Mouse (Mus musculus): ENCODE results near the gene Arhgdia. TPM values are rescaled to one million over a fixed set of nuclear protein-coding genes. Genes with fewer than 3 reads are reported as not detected.
"Not testable (repeated sequence)": the region's sequence is repeated elsewhere in the genome, so short reads cannot be mapped to it uniquely, and the experiment has no call there.

Gene Arhgdia
- total RNA-seq, 2 experiments from 2014 or later = 281 to 286 TPM

DNA sequence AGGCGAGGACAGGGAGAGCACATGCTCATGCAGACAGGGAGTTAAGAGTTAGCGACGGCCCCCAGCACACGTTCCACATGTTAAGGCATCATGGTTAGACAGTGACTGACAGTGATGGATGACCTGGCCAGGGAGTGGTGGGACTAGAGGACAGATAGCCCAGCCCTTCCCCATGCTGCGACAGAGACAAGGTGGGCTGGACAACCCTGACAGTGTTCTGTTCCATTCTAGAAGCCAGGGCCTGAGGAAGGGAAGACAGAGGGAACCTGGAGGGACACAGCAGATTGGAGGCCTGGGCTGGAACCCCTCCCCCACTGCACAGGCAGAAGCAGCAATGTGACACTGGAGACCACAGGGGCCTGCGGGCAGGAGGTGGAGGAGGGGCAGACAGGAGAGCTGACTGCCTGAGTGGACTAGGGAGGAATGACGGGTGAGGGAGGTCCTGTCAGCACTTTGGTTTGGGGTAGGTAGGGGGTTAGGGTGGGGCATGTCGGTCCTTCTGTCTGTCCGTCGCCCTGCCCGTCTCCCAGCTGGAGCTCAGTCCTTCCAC lies 2.7 kb downstream of the Arhgdia start:
- peak; percentile 12 for DNase-seq

DNA sequence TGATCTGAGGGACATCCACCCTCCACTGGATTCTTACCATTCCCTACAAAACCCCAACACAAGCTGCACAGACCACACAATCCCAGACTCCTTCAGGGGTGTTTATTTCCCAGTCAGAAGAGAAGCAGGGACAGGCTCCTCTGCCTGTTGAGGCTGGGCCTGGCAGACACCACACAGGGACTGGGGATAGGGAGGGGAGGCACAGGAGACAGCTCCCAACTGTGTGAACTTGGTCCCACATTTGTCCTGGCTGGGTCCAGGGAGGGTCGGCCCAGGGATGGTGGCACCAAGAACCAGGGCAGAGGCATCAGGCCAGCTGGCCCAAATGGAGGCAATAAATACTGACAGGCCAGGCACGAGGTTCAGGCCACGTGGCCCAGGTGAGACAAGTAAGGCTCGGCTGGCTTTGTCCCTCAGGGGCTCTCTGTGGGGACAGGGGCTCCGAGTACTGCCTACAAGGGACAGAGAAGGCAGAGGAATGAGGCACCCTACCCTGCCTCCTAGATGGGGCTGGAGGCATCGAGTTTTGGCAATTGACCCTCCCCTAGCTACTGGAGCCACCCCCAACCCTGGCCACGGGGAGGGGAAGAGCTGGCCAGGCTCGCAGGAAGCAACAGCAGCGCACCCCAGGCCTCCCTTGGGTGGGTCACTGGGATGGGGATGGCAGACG lies 3.3 kb downstream of the Arhgdia start:
- DNase-seq = peak; percentile 22

DNA sequence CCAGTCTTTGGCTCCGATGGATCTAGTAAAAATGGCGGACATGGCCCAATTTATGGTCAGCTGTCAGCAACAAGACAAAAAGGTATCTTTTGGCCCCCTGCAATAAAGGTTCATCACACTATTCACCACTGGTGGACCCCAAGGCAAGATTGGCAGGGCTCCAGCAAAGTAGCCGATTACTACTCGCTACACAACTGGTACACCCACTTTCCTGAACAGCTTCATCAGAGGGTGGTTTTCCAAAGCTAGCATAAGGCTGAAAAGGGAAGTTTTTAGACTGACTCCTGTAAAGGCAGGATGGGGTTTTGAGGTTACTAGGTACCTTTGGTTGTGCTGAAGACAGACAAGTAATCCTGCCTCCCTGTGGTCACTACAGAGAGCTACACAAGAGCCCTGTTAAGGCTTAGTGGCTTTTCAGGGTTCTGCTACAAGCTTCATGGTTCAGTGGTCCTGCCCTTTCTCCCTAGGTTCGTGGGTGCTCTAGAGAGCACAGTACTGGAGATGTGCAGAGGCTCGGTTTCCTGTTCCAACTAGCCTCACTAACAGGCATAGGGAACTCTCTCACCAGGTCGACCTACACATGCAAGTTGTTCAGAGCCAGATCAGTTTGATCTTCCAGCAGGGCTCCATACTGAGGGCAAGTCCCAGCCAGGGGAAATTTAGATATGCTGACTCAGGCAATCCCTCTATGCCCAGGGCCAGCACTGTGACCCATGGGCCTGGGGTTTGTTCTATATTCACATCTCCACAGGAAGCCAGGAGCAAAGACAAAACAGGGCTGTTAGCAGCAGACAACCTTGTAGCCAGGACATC lies 4.0 kb downstream of the Arhgdia start:
- DNase-seq = peak; percentile 20

DNA sequence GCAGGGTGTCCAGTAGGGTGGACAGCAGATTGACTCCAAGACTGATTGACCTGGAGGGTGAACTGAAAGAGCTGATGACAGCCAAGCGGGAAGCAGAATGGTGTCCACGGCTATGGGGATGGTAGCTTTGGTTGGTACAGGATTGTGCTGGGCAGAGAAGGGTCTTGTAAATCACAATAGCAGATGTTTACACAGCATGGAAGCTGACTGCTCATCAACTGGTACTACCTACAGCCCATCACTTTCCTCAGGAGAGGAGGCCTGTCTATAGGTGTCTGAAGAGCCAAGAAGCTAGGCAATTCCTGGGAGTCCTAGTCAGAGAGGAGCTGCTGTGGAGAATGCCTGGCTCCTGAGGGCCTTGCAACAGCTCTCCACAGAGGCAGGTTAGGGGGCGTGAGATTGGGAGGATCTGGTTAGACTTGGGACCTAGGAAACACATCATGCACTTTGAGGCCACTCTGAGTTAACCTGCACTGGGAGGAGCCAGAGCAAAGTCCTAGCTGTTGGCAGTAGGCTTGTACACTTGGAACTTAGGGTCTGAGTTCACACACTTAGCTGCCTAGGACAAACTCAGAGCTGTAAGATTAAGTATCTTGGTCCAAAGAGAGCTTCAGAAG lies 5.0 kb downstream of the Arhgdia start:
- peak; percentile 11 for DNase-seq

DNA sequence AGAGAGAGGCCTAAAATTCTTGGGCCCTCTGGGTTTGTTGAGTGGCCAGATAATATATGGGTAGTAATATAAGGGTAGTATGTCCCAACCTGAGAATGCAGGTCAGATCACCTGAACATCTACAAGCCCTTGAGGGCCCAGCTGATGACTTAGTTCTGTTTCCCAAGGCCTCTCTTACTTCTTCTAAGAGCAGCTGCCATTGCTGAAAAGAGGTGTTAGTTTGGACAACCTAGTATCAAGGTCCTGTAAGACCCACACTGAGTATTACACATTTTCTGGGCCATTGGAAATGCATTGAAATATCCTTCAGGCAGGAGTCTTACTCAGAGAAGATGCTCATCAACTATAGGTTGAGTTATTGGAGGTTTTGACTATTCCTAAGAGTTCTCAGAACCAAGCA lies 5.5 kb downstream of the Arhgdia start:
- no peak for DNase-seq

DNA sequence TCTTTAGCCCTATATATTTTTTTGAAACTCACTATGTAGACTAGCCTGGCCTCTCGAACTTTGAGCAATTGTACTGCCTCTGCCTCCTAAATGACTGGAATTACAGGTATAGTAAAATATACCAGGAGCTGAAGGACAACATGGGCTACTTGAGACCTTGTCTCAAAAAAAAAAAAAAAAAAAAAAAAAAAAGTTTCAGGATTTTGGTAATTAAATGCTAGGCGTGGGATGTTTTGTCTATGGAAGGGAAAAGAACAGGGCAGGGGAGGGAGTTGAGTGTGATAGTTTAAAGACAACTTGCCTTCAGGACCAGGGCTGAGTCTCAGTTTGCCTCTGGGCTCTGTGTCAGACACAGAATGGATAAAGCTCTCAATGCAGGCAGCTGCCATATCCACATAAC lies 6.4 kb downstream of the Arhgdia start:
- no peak for DNase-seq

DNA sequence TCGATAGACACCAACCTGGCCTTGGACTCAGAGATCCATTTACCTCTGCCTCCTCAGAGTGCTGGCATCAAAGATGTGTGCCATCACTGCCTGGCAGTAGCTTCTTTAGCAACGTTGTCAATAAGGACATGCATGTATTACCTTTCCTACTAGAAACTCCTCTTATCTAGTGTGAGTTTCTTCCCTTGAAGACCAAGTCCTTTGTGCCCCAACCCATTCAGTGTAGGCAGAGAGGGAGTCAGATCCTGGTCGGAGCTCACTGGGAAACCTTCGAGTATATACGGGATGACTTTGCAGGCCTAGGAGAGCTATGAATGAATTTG lies 7.2 kb downstream of the Arhgdia start:
- DNase-seq = no peak

DNA sequence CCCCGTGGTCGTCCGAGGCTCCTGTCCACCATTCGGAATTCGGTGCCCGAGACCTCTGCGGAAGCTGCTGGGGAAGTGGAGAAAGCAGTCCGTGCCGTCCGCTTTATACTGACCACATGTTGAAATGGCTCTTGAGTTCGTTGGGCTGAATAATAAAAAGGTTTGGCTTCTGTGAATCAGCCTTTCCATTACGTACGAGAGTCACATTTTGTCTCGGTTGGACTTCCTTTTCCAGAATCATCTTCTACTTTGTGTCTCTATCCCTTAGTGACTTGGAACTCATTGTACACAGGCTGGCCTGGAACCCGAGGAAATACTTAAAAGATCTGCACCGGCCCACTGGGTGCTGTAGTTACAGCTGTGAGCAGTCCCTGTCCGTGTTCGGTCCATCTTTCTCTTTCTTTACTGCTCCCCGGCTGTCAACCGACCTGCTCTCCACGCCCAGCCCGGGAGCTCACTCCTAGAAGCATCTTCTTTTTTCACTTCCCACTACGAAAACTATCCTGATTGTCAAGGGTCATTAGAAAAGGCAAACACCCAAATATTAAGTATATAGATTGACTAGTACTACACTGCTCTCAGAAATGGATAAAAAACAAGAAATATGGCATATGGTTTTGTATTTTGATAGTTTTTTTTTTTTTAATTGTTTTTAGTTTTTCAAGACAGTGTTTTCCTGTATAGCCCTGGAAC lies 7.7 kb downstream of the Arhgdia start:
- peak; percentile 22 for DNase-seq

DNA sequence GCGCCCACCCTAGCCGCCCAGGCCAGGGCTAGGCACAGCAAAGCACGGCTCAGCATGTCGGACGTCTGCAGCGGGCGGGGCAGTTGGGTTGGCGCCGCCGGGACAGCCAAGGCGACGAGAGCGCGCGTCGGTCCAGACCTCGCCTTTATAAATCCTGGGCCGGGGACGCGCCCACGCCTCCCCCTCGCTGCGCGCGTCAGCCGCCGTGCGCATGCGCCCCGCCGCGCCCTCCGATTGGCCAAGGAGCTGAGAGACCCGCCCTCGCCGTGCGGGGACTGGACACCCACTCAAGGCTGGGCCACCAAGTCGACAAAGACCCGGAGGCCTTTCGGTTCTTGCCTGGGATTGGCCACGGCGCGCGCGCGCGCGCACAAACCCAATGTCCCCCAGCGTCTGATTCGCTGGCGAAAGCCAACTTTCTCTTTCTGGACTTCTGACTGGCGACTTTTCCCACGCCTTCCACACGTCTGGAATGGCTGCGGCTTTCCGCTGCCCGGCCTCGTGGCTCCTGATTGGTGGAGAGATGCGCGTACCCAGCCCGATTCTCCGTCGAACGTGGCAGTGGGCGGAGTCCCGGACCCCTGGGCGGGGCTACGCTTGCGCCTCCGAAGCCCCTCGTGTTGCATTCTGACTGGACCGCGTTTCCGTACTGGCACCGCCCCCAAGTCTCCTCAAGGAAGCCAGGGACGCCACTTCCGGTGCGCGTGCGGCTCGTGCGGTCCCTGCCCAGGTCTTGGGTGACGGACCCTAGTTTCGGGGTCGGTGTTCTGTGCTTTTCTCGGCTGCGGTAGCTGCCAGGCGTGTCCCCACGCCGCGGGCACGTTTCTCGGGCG lies 8.5 kb downstream of the Arhgdia start, which contains the start of gene P4hb:
TSS of gene P4hb (minus strand) at position 502 of the 833 bp plus-strand sequence.
- DNase-seq = peak; percentile 100

DNA sequence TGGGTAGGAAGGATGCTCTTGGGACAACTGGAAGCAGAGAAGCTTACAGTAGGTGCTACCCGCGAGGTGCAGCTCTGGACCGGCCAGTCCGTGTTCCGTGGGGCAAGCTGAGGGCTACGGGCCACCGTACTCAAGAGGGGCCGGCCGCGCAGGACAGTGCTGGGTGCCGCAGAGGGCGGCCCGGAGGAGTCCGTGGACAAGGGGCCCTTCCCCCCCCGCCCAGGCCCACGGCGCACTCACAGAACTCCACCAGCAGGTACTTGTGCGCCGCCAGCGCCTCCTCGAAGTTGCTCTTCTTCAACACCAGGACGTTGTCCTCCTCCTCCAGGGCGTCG lies 9.0 kb downstream of the Arhgdia start:
- no peak for DNase-seq

DNA sequence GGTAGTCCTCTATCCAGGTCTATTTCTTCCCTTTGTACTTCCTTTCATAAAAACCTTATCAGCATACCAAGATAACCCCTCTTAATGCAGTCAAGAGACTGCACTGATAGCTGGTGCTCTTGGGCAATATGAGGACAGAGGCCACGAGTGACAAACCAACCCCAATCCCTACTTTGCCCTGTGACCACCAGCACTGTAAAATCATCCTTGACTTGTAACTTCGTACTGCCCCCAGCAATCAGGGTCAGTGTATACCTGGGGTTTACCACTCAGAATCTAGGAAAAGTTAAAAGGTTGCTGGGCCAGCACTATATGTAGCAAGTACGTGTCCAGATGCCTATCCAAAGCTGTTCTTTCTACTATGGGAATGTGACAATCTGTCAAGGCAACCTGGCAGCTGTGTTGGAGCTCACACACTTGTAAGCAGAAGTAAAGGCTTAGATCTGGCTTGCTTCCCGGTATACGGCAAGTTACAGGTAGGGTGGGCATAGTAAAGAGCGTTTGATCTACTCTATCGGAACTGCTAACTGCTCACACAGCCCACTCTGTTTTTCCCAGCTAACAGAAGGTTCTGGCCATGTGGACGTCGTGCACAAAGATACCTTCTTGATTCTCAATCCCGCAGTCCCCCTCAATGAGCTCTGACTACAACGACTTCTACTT lies 9.5 kb downstream of the Arhgdia start:
- DNase-seq = no peak

DNA sequence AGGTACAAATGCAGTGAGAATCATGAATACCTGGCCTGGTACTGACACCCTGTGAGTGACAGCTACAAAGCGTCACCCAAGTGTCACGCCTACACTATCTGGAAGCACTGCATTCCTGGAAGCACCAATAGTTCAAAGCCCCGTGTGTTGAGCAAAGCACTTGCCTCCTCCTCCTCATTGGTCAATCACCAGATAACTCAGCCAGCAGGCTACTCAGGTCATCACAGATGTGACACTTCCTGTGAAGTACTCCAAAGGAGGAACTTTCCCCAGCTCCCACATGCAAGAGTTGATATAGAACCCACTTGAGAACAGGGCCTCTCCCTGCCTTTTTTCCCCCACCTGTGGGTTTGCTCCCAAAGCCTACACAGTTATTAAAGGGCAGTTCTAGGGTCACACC lies 10.3 kb downstream of the Arhgdia start:
- no peak for DNase-seq

DNA sequence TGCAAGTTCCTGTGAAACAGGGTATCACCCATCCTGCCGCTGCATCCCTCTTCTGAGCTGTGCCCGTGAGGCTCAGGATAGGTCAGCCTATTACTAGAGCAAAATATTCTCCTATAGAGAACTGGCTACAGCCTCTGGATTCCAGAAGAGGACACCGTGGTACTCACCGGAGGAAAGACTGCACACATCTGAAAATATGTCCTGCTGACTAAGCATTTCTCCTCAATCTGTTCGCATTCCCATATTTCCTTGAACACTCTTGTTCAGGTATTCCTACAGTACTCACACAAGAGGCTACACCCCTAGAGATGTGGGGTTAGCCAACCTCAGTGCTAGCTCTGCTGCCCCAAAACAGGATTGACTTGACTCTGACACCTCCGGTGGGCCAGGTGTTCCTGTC lies 13.1 kb downstream of the Arhgdia start:
- no peak for DNase-seq

DNA sequence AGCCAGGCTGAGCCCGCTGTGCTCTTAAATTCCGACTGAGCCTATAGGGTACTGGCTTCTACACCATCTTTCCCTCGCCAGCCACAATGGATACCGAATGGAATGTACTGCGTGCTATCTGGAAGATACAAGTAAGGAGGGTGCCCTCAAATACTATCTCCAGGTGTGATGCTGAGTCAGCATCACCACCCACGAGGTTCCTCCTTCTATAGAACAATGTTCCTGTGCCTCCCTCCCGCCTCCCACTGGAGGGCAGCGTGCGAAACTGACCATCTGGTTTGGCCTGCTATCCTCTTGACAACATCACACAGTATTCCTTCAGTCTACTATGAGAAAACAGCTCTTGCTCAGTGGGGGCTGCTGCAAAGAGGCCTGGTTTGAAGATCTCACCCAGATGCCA lies 16.3 kb downstream of the Arhgdia start:
- no peak for DNase-seq

DNA sequence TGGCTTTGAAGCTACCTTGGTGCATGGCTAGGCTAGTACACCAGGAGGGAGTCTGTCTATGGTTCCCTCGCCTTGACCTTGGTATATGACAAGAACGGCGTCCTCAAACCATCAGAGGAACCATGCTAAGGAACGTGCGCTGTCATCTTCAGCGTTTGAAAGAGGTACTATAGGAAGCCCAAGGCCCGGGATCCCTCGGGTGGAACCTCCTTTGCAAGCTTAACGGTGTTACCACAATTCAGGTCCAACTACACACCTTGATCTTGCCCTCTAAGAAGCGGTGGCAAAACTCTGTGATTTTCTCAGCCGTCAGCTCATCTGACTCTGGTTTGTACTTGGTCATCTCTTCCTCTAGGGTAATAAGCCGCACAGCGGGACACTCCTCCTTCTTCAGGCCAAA lies 18.5 kb downstream of the Arhgdia start:
- no peak for DNase-seq

DNA sequence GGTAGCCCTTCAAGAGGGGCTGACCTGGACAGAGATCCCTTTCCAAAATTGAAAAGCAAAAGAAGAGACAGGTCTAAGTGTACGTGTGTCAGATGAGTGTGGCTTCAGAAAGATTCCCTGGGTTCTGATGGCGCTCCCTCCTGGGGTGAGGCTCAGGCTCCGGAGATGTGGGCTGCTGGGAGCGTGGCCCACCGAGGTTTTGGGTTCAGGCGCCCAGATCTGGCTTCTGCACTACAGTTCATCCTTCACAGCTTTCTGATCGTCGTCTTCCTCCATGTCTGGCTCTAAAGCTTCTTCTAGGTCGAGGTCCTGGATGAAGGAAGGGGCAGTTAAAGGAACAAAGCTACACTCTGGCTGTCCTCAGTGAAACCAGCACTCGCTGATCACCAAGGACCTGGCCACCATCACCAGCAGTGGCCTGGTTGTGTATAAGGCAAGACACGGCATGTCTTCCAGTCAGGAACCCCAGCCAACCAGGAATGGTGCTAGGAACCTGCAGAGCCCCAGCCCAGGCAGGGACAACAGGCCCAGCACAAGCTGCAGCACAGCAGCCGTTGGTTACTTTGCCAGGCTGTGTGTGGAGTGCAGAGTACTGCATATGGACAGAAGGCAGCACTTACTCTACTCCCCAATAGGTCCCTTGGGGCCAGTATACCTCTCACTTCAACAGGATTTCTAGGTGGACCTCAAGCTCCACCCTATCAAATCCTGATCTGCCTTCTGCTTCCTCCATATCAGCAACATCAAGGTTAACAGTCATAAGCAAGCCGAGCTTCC lies 20.3 kb downstream of the Arhgdia start:
- DNase-seq = no peak

DNA sequence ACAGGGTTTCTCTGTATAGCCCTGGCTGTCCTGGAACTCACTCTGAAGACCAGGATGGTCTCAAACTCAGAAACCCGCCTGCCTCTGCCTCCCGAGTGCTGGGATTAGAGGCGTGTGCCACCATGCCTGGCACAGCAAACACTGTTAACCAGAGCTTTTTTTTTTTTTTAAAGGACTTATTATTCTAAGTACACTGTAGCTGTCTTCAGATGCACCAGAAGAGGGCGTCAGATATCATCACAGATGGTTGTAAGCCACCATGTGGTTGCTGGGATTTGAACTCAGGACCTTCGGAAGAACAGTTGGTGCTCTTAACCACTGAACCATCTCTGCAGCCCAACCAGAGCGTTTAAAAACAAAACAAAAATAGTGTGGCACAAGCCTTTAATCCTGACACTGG lies 22.6 kb downstream of the Arhgdia start:
- DNase-seq = not testable (repeated sequence)

DNA sequence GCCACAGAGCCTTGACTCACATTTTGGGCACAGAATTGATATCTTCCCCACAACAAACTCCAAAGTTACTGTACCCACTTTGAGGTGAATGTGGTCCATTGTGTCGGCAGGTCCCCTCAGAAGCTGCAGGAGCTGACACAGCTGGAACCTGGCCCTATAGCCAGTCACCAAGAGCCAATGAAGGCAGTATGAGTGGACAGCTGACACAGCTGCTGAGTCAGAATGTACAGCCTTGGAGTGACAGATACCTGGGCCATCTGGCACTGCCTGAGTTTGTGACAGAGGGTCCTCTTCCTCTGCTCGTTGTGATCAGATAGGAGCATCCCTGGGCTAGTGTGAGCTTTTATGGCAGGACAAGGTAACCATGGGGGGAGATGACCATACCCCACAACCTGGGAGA lies 26.2 kb downstream of the Arhgdia start:
- DNase-seq = peak; percentile 49

DNA sequence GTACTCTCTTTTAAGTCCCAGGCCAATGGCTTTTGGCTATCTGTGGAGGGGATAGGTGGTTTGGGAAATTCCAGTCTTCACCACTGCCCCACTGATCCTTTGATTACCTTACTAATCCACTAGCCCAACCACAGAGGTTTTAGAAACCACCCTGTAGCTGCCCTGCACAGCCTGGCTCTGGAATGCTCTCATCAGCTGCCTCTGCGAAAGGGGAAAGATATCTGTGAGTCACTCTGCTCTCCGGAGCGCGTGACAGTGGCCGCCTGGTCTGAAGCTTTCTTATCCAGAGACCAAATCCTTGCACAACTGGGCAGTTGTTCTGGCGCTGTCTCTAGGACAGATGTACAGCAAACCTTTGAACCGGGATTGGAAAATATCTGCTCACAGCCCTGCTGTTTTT lies 26.6 kb downstream of the Arhgdia start:
- peak; percentile 62 for DNase-seq

DNA sequence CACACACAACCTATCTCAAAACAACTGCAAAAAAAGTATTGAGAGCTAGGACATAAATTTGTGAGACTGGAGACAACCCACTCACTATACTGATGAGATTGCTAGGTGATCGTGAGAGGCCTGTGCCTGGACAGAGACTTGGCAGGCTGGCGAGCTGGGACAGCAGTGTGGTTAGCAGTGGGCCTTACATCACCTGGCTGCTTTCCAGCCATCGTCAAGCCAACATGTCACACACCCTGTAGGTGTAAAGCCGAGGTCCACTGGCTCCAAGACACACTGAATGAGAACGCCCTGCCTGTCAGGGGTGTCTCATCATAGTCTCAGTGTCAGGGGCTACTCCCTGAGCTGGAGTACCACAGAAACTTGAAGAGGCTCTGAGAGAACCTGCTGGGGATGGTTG lies 28.7 kb downstream of the Arhgdia start:
- no peak for DNase-seq
